Mouse (Mus musculus) testis, adult 2 months (tissue): Measurements from ENCODE around the gene Tnrc6c. TPM values are rescaled to one million over a fixed set of nuclear protein-coding genes. Genes with fewer than 3 reads are reported as not detected.

Experiments used
- H3K27ac ChIP-seq: fragments of 200-500 bp; 2 replicates; pipeline ENCODE4 v1.5.1; 2012; ENCODE audit warnings: low read depth, low read length; ENCODE audit not compliant: control insufficient read depth, insufficient read depth
- H3K27me3 ChIP-seq: fragments of 200-500 bp; 2 replicates; pipeline ENCODE4 v1.6.1; 2012; ENCODE audit warnings: mild to moderate bottlenecking, low read length, moderate library complexity; ENCODE audit not compliant: control insufficient read depth, insufficient read depth
- H3K36me3 ChIP-seq: fragments of 200-500 bp; 2 replicates; pipeline ENCODE4 v1.6.1; 2012; ENCODE audit warnings: mild to moderate bottlenecking, low read length; ENCODE audit not compliant: control insufficient read depth, insufficient read depth
- H3K4me1 ChIP-seq: fragments of 200-500 bp; 2 replicates; pipeline ENCODE4 v1.6.1; 2012; ENCODE audit warnings: low read length; ENCODE audit not compliant: control insufficient read depth, insufficient read depth
- H3K4me3 ChIP-seq: fragments of 200-500 bp; 2 replicates; pipeline ENCODE4 v1.5.1; 2012; ENCODE audit warnings: low read depth, mild to moderate bottlenecking, low read length, moderate library complexity, mixed read lengths; ENCODE audit not compliant: control insufficient read depth
- CTCF ChIP-seq: fragments of 200-500 bp; IDR thresholded peaks from 2 replicates; pipeline ENCODE4 v1.5.1; 2012; ENCODE audit warnings: low read depth, mild to moderate bottlenecking, inconsistent platforms, low read length, moderate library complexity; ENCODE audit not compliant: control insufficient read depth, insufficient read depth, insufficient replicate concordance
- POLR2A ChIP-seq: fragments of 200-500 bp; IDR thresholded peaks from 2 replicates; pipeline ENCODE4 v1.6.1; 2012; ENCODE audit warnings: low read depth, mild to moderate bottlenecking, inconsistent platforms, low read length, moderate library complexity; ENCODE audit not compliant: control insufficient read depth
- polyA plus RNA-seq: library from polyadenylated mRNA; depleted of rRNA; stranded (reverse); fragments of >200 nt; gene quantifications from 2 replicates; pipeline ENCODE4 v1.2.3, GENCODE M21; 2012

The Tnrc6c gene
- polyA plus RNA-seq, 1 experiment: 28.0 TPM

DNA sequence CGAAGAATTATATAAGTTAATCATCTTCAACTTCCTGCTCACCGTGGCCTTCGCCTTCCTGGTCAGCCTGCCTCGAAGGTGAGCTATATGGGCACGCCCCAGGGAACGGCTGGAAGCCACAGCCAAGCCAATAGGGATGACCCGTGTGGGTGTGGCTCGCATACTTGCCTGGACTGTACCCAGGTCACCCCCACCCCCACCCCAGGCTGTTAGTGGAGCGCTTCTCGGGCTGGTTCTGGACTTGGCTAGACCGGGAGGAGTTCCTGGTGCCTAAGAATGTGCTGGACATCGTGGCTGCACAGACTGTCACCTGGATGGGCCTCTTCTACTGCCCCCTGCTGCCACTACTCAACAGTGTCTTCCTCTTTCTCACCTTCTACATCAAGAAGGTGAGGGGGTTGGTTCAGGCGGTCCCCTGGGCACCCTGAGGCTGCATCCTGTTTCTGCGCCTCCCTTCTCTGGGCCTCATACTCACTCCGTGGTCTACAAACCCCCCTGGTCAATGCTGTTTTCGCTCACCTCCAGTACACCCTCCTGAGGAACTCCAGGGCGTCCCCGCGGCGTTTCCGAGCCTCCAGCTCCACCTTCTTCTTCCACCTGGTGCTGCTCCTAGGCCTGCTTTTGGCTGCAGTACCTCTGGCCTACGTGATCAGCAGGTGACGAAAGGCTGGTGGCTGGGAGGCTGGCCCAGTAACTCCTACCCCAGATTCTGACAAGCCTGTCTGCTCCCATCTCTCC is 136.8 kb downstream of the Tnrc6c start:
- Histone ChIP-seq H3K27me3 (no peaks in the 10 kb centered on the region), H3K4me1 (peaks cover 7% of the 10 kb centered on the region), H3K27ac (no peak overlapping the region), H3K36me3 (no peaks in the 10 kb centered on the region), H3K4me3 (no peak overlapping the region)
- TF ChIP-seq CTCF (no peak), POLR2A (no peak)

DNA sequence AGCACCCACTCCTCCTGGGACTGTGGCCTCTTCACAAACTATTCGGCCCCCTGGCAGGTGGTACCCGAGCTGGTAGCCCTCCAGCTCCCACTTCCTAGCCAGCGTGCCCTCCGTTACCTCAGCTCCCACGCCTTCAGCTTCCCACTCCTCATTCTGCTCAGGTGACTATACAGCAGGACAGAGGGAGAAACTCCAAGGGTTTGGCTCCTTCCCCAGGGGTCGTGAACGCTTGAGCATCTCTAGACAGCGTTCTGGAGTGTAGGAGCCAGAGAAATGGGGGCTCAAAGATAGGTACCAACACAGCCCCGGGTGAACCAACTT is 137.3 kb downstream of the Tnrc6c start:
- Histone ChIP-seq H3K4me3 (no peak overlapping the region), H3K36me3 (no peaks in the 10 kb centered on the region), H3K27me3 (no peaks in the 10 kb centered on the region), H3K4me1 (peaks cover 7% of the 10 kb centered on the region), H3K27ac (no peak overlapping the region)
- TF ChIP-seq CTCF (no peak), POLR2A (no peak)

DNA sequence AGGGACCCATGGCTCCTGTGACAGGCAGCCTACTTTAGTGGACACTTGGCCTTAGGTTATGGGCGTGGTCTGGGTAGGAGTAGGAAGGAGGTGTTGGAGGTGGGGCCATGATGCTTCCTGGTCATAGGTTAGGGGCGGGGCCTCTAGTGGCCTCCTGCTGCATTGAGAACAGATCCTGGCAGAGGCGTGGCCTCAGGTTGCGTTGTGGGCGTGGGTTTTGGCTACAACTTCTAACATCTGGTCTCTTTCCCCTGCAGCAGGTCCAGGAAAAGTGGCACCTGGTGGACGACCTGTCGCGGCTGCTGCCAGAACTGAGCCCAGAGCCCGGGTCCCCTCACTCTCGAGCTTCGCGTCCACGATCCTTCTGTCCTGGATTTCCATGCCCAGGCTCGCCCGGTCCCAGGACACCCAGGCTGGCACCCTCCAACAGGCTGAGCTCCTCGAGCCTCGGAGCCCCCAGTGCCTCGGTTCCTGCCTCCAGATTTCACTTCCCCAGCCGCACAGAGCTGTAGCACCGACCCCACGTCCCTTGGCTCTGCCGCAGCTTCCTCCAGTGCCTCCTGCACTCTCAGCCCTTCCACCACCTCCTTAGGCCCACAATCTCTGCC is 138.3 kb downstream of the Tnrc6c start:
- H3K4me3 ChIP-seq: no peak overlapping the region; the same call in 1 of the 2 replicates
- H3K27ac ChIP-seq: no peak overlapping the region

DNA sequence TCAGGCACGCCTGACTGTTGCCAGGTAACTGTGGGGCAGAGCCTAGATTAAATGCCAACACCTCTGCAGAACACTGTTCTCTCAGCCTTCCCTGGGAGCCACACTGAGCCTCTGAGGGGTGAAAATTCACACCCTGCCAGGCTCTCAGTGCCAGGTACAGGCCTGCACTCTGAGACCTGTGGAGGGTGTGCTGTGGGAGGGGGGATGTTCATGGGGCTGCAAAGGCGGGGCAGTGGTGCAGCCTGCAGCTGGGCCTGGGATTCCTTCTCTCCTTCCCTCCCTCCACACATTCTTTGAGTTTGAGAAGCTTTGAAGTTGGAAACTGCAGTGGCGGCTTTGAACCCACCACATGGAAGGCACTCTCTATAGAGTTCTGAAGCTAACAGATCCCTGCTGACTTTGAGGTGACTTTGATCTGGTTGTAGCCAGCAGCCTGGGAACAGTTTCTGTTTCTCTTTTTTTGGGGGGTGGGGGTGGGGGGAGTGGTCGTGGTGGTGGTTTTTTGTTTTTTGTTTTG is 140.0 kb downstream of the Tnrc6c start:
- Histone ChIP-seq H3K4me1 (peaks cover 7% of the 10 kb centered on the region), H3K27ac (no peak overlapping the region)

More for the DNA sequence above, 138.3 kb downstream of the Tnrc6c start:
- peaks cover 7% of the 10 kb centered on the region for H3K4me1 ChIP-seq
- no peaks in the 10 kb centered on the region for H3K36me3 ChIP-seq
- H3K27me3 ChIP-seq: no peaks in the 10 kb centered on the region
- TF ChIP-seq CTCF: no peak

DNA sequence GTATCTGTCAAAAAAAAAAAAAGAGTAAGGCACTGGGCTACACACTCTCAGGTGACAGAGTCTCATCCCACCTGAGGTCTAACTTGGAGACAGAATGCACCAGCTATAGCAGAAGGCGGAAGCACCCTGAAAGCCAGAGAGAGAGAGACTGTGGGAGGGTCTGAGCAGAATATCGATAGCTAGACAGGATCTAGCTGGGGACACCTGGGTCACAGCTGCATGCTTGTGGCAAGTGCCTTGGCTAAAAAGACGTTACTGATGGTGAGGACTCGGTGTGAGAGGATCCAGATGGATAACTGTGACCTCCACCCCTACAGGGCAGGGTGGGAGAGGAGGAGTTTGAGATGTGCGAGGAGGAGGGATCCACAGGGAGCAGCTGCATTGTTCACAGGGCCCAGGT is 142.9 kb downstream of the Tnrc6c start:
- H3K36me3 ChIP-seq: no peaks in the 10 kb centered on the region
- TF ChIP-seq POLR2A: no peak
- no peak for TF ChIP-seq CTCF
- no peak overlapping the region for H3K4me3 ChIP-seq
- H3K4me1 ChIP-seq: peaks cover 2% of the 10 kb centered on the region; the same call in 1 of the 2 replicates
- no peaks in the 10 kb centered on the region for H3K27me3 ChIP-seq
- no peak overlapping the region for H3K27ac ChIP-seq

More for the DNA sequence above, 140.0 kb downstream of the Tnrc6c start:
- H3K4me3 ChIP-seq: no peak overlapping the region
- H3K36me3 ChIP-seq: no peaks in the 10 kb centered on the region
- no peaks in the 10 kb centered on the region for H3K27me3 ChIP-seq
- TF ChIP-seq POLR2A (no peak), CTCF (no peak)

DNA sequence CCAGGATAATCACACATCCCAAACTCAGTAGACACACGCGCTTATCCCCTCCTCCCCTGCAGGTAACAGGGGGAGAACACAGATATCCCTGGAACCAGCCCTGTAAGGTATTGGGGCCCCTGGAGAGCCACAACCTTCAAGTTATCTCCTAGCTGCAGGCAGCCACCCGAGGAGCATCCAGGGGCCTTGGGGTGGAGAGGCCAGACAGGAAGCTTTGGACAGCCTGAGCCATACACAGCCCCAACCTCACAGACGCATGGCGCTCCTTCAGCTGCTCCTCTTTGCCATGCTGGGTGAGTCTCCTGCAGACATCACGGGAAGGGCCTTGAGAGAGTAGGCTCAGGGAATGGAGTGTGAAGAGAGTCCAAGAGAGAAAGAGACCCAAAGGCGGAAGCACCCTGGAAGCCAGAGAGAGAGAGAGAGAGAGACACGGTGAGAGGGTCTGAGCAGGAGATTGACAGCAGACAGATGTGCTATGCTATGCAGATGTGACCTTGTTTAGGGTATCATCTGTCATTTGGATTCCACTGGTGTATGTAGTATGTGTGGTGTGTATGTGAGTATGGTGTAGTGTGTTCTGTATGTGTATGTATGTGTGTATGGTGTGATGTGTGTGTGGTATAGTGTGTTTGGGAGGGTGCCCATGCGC is 143.5 kb downstream of the Tnrc6c start, which contains the start of gene 6030468B19Rik:
Gene 6030468B19Rik (plus strand): TSS at position 150 of the 649 bp plus-strand sequence.
- H3K4me1 ChIP-seq: no peaks in the 10 kb centered on the region
- TF ChIP-seq POLR2A (no peak), CTCF (no peak)
- no peaks in the 10 kb centered on the region for H3K36me3 ChIP-seq
- no peak within 1 kb of the TSS for H3K27ac ChIP-seq
- H3K27me3 ChIP-seq: no peaks in the 10 kb centered on the region
- no peak within 1 kb of the TSS for H3K4me3 ChIP-seq

DNA sequence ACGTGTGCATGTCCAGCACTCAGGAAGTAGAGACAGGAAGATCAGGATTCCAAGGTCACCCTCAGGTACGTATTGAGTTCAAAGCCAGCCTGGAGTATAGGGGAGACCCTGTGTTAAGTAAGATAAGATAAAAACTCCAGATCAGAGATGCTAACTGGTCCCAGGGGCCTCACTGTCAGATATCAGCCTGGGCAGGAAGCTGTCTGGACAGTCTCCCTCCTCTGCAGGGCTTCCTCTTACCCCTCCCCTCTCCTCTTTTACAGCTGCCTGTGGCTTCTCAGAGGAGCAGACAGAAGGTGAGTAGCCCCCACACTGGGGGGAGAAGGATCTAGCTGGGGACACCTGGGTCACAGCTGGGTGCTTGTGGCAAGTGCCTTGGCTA is 144.1 kb downstream of the Tnrc6c start:
- Histone ChIP-seq H3K36me3 (no peaks in the 10 kb centered on the region), H3K27ac (no peak overlapping the region), H3K4me1 (no peaks in the 10 kb centered on the region), H3K27me3 (no peaks in the 10 kb centered on the region), H3K4me3 (no peak overlapping the region)
- no peak for TF ChIP-seq CTCF
- TF ChIP-seq POLR2A: no peak
